Mouse (Mus musculus) CH12.LX (cell line): ENCODE data around the gene Nek2. TPM values are rescaled to one million over a fixed set of nuclear protein-coding genes. Genes with fewer than 3 reads are reported as not detected.

ENCODE experiments used
- DNase-seq: peaks from one replicate; pipeline ENCODE4 v3.0.0-alpha.2; 2013; ENCODE audit errors: extremely low read depth
- H3K27ac ChIP-seq: 2 replicates; pipeline ENCODE4 v1.5.1; 2012; ENCODE audit warnings: low read depth, mild to moderate bottlenecking, control low read depth, moderate library complexity; ENCODE audit not compliant: insufficient read depth
- H3K27me3 ChIP-seq: replicated peaks from 2 replicates; pipeline ENCODE3; 2012; ENCODE audit warnings: inconsistent platforms
- H3K36me3 ChIP-seq, 2 experiments: replicated peaks in 1 of 2; 2 replicates each; pipeline versions ENCODE3 to v1.6.1; 2012; ENCODE audit warnings: inconsistent platforms in 1 of 2, low read length in 1 of 2, mild to moderate bottlenecking in 1 of 2, mixed read lengths in 1 of 2, moderate library complexity in 1 of 2; ENCODE audit not compliant: control insufficient read depth in 1 of 2, insufficient read depth in 1 of 2
- H3K4me1 ChIP-seq, 2 experiments: 2 replicates each; pipeline ENCODE4 v1.6.1; 2012; ENCODE audit warnings: inconsistent platforms in 1 of 2, moderate library complexity in 1 of 2; ENCODE audit not compliant: insufficient read depth in 2 of 2, control insufficient read depth in 1 of 2
- H3K4me2 ChIP-seq: 2 replicates; pipeline ENCODE4 v1.6.1; 2012; ENCODE audit warnings: low read depth, mild to moderate bottlenecking, control low read depth; ENCODE audit not compliant: poor library complexity, insufficient read depth, severe bottlenecking
- H3K4me3 ChIP-seq, 3 experiments: fragments of 150-350 bp in 1 of 3; sonication (generic) in 1 of 3; replicated peaks in 1 of 3; 2 replicates each; pipeline versions ENCODE3 to v1.5.1; 2011 to 2012; ENCODE audit warnings: low read depth in 2 of 3, low read length in 2 of 3, mild to moderate bottlenecking in 2 of 3, moderate library complexity in 2 of 3, control low read depth in 1 of 3, improper control_type of control experiment in 1 of 3, inconsistent platforms in 1 of 3, mixed read lengths in 1 of 3; ENCODE audit not compliant: poor library complexity in 1 of 3
- H3K79me2 ChIP-seq: replicated peaks from 2 replicates; pipeline ENCODE4 v1.6.1; 2012; ENCODE audit warnings: mild to moderate bottlenecking, moderate library complexity; ENCODE audit not compliant: control insufficient read depth, poor library complexity, insufficient read depth, severe bottlenecking; ENCODE audit errors: extremely low read depth
- H3K9ac ChIP-seq: 2 replicates; pipeline ENCODE4 v1.6.1; 2012; ENCODE audit warnings: low read depth, mild to moderate bottlenecking, control low read depth, moderate library complexity; ENCODE audit not compliant: insufficient read depth
- H3K9me3 ChIP-seq: replicated peaks from 2 replicates; pipeline ENCODE3; 2012; ENCODE audit warnings: low read length, inconsistent platforms, mixed read lengths
- BHLHE40 ChIP-seq: IDR thresholded peaks from 2 replicates; pipeline ENCODE4 v1.6.1; 2011; ENCODE audit warnings: mild to moderate bottlenecking, low read depth, low read length, improper control_type of control experiment
- CHD2 ChIP-seq: IDR thresholded peaks from 2 replicates; pipeline ENCODE4 v1.6.1; 2011; ENCODE audit warnings: low read length, improper control_type of control experiment
- CTCF ChIP-seq, 2 experiments: IDR thresholded peaks in 1 of 2; conservative IDR thresholded peaks in 1 of 2; 2 replicates each; pipeline ENCODE4 v1.5.1; 2011 to 2012; ENCODE audit warnings: low read depth in 2 of 2, low read length in 2 of 2, improper control_type of control experiment in 1 of 2, inconsistent platforms in 1 of 2, mild to moderate bottlenecking in 1 of 2, moderate library complexity in 1 of 2
- E2F4 ChIP-seq: IDR thresholded peaks from 2 replicates; pipeline ENCODE4 v1.6.1; 2011; ENCODE audit warnings: low read depth, low read length, improper control_type of control experiment; ENCODE audit not compliant: insufficient replicate concordance
- ELF1 ChIP-seq: IDR thresholded peaks from 2 replicates; pipeline ENCODE4 v1.6.1; 2014; ENCODE audit warnings: low read depth, mild to moderate bottlenecking, inconsistent platforms, low read length, improper control_type of control experiment
- IRF4 ChIP-seq: IDR thresholded peaks from 2 replicates; pipeline ENCODE4 v1.6.1; 2014; ENCODE audit warnings: low read depth, mild to moderate bottlenecking, inconsistent platforms, low read length, improper control_type of control experiment
- JUN ChIP-seq: IDR thresholded peaks from 2 replicates; pipeline ENCODE4 v1.6.1; 2011; ENCODE audit warnings: low read depth, mild to moderate bottlenecking, low read length, improper control_type of control experiment, moderate library complexity; ENCODE audit not compliant: insufficient read depth
- MAX ChIP-seq: IDR thresholded peaks from 2 replicates; pipeline ENCODE4 v1.6.1; 2011; ENCODE audit warnings: low read length, improper control_type of control experiment
- MXI1 ChIP-seq: IDR thresholded peaks from 2 replicates; pipeline ENCODE4 v1.6.1; 2011; ENCODE audit warnings: mild to moderate bottlenecking, low read depth, low read length, improper control_type of control experiment
- PAX5 ChIP-seq: IDR thresholded peaks from 2 replicates; pipeline ENCODE4 v1.6.1; 2012; ENCODE audit warnings: low read length, inconsistent platforms, mixed read lengths
- POLR2A ChIP-seq: IDR thresholded peaks from 2 replicates; pipeline ENCODE4 v1.6.1; 2011; ENCODE audit warnings: low read depth, mild to moderate bottlenecking, improper control_type of control experiment, low read length
- RCOR1 ChIP-seq: conservative IDR thresholded peaks from 2 replicates; pipeline ENCODE4 v1.6.1; 2012; ENCODE audit warnings: low read depth, mild to moderate bottlenecking, inconsistent platforms, low read length, improper control_type of control experiment
- SMC3 ChIP-seq: IDR thresholded peaks from 2 replicates; pipeline ENCODE4 v1.6.1; 2011; ENCODE audit warnings: low read depth, low read length, improper control_type of control experiment
- TCF12 ChIP-seq: IDR thresholded peaks from 2 replicates; pipeline ENCODE4 v1.6.1; 2014; ENCODE audit warnings: low read depth, mild to moderate bottlenecking, inconsistent platforms, low read length, improper control_type of control experiment
- USF2 ChIP-seq: conservative IDR thresholded peaks from 2 replicates; pipeline ENCODE4 v1.6.1; 2011; ENCODE audit warnings: low read depth, low read length, improper control_type of control experiment
- ZMIZ1 ChIP-seq: IDR thresholded peaks from 2 replicates; pipeline ENCODE4 v1.6.1; 2012; ENCODE audit warnings: low read depth, mild to moderate bottlenecking, inconsistent platforms, low read length, improper control_type of control experiment
- dilution Hi-C: fragments of 300-500 bp; cut with MboI; formaldehyde crosslinking; loops from 2 replicates; pipeline ENCODE4 v1.14.3; 2020; ENCODE audit warnings: low sequenced_read_pairs; ENCODE audit not compliant: extremely low pct_unique_long_range_greater_than_20kb, extremely low pct_ligation_motif_present
- in situ Hi-C: fragments of 300-500 bp; cut with MboI; formaldehyde crosslinking; loops from 3 replicates; pipeline ENCODE4 v1.14.3; 2019; ENCODE audit warnings: low sequenced_read_pairs, low pct_ligation_motif_present, low pct_unique_long_range_greater_than_20kb, mixed read lengths
- polyA plus RNA-seq: library from polyadenylated mRNA; unstranded; fragments of >175 nt; gene quantifications from 2 replicates; pipeline ENCODE4 v1.2.1, GENCODE M21; 2012; ENCODE audit warnings: low read depth; ENCODE audit not compliant: insufficient read length
- total RNA-seq, 2 experiments: library from RNA; depleted of rRNA; stranded (reverse); fragments of 300-350 nt in 1 of 2; fragments of >200 nt in 1 of 2; gene quantifications; 2 replicates each; pipeline ENCODE4 v1.2.3; 2012 to 2014

The Nek2 gene
- total and polyA plus RNA-seq, 3 experiments, result 41.3 to 68.8 (median 51.2) TPM

DNA sequence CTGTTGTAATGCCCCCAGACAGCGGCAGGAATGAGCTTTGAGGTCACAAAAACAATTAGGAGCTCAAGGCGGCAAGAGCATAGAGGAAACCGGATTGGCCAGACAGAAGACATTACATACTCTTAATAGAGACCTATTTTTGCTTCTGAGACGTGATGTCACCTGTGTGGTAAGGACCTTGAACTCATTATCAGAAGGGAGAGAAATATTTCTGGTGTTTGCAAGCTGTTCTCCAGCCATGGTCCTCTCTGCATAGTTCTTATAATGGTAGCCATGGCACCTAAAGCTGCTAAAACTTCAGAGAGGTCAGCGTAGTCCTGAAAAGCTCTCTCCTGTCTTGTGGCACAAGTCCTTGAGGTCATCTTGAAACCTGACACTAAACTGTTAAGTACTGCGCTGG is 35.0 kb upstream of the Nek2 start:
- Histone ChIP-seq H3K9ac (no peak overlapping the region), H3K27me3 (no peaks in the 10 kb centered on the region), H3K4me2 (no peak overlapping the region), H3K27ac (no peak overlapping the region), H3K9me3 (peaks cover 4% of the 10 kb centered on the region), H3K79me2 (no peaks in the 10 kb centered on the region), H3K36me3 (peaks cover 3 to 11% of the 10 kb centered on the region in 2 experiments), H3K4me3 (no peak overlapping the region), H3K4me1 (peaks cover 0 to 19% of the 10 kb centered on the region in 2 experiments; a peak in 2 of 4 replicates)
- DNase-seq, result no peak
- dilution Hi-C loops (no loop called here), in situ Hi-C loops (no loop called here)
- TF ChIP-seq TCF12, result no peak
- TF ChIP-seq CHD2, result no peak
- no peak for TF ChIP-seq CTCF (conservative IDR thresholded peaks at IDR 0.05 in 1 of 2, IDR thresholded peaks at IDR 0.05 in 1 of 2; ENCODE audit: low read depth in 2 of 2, low read length in 2 of 2)
- no peak for TF ChIP-seq MAX
- no peak for TF ChIP-seq JUN
- TF ChIP-seq SMC3, result no peak
- no peak for TF ChIP-seq MXI1
- TF ChIP-seq POLR2A, result no peak
- no peak for TF ChIP-seq ZMIZ1
- no peak for TF ChIP-seq USF2
- no peak for TF ChIP-seq PAX5
- no peak for TF ChIP-seq RCOR1

DNA sequence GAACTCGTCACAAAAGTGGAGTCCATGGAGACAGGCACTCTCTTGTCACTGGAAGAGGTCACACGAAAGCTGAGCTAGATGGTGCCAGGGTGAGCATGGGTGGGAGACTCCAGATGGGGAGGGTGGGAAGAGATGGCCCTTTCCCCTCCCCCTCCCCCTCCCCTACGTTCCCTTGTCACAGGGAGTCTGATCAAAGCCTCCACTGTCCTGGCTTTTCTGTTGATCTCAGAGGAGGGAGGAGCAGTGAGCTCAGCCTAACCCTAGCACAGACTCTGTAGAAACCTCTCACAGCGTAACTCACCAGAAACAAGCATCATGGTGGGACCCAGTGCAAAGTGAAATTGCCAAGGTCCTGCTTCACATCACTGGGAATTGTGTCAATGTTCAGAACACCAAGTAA is 33.9 kb upstream of the Nek2 start:
- in situ Hi-C loops, result no loop called here
- dilution Hi-C loops, result no loop called here

DNA sequence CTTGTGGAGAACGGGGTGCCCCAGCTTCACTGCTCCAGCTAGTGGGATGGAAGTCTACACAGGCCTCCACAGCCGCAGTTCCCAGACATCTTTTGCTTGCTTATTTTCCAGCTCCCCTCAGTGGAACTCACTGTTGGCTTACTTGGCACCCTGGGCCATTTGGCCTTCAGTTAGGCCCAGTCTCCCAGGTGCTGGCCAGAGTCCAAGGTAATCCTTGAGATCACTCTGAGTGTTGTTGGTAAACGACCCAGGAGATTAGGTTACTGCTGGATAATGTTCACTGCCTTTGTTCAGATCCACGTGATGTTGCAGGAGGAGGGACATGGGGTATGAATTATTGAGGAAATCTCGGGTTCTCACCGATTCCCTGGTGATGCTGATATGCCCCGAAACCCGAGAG is 28.3 kb upstream of the Nek2 start:
- in situ Hi-C loops (no loop called here), dilution Hi-C loops (no loop called here)
- H3K4me2 ChIP-seq, result no peak overlapping the region
- no peak overlapping the region for H3K27ac ChIP-seq
- peaks cover 3 to 17% of the 10 kb centered on the region in 2 experiments; a peak in 3 of 4 replicates for H3K4me1 ChIP-seq
- H3K9ac ChIP-seq, result no peak overlapping the region
- H3K4me3 ChIP-seq, result no peak overlapping the region
- H3K27me3 ChIP-seq, result no peaks in the 10 kb centered on the region
- H3K36me3 ChIP-seq, result no peaks in the 10 kb centered on the region
- no peak for DNase-seq
- peaks cover 4% of the 10 kb centered on the region for H3K9me3 ChIP-seq
- no peaks in the 10 kb centered on the region for H3K79me2 ChIP-seq
- TF ChIP-seq POLR2A (no peak), ELF1 (no peak), TCF12 (no peak), PAX5 (no peak), IRF4 (no peak), BHLHE40 (no peak)

More for the DNA sequence above, 33.9 kb upstream of the Nek2 start:
- H3K9ac ChIP-seq, result no peak overlapping the region
- peaks cover 4% of the 10 kb centered on the region for H3K9me3 ChIP-seq
- TF ChIP-seq E2F4, result no peak
- peaks cover 0 to 19% of the 10 kb centered on the region in 2 experiments; a peak in 2 of 4 replicates for H3K4me1 ChIP-seq
- peaks cover 0 to 7% of the 10 kb centered on the region in 2 experiments for H3K36me3 ChIP-seq
- H3K4me3 ChIP-seq, result no peak overlapping the region
- no peaks in the 10 kb centered on the region for H3K79me2 ChIP-seq
- no peak for DNase-seq
- H3K27ac ChIP-seq, result no peak overlapping the region
- H3K4me2 ChIP-seq, result no peak overlapping the region
- no peaks in the 10 kb centered on the region for H3K27me3 ChIP-seq
